Mouse (Mus musculus): ENCODE results near the gene Akt1s1. TPM values are rescaled to one million over a fixed set of nuclear protein-coding genes. Genes with fewer than 3 reads are reported as not detected.

The Akt1s1 gene
- polyA plus RNA-seq (2015; fragmentation: Nextera tagmentation; extraction: Ambion mirVana): 32.0 and 32.1 TPM in 2 replicates

GRCm38 (mm10) chr7:44848561-44849415 lies at the start of gene Akt1s1, which contains the start of gene Tbc1d17:
TSS of gene Akt1s1 (plus strand) at chr7:44848991.
TSS of gene Tbc1d17 (minus strand) at chr7:44849079.
- Histone ChIP-seq H3K9me3 (replicated peaks) (no peaks in the 10 kb centered on the region), H3K9ac (peak within 1 kb of the TSS; percentile 90), H3K36me3 (peaks cover 57% of the 10 kb centered on the region), H3K27me3 (no peaks in the 10 kb centered on the region), H3K4me3 (replicated peaks) (peak within 1 kb of the TSS; percentile 89), H3K4me1 (replicated peaks) (peaks cover 47% of the 10 kb centered on the region), H3K4me2 (peak within 1 kb of the TSS; percentile 97), H3K27ac (peak within 1 kb of the TSS; percentile 92)
- ATAC-seq (ENCODE audit: low read depth) (peak; percentile 81), DNase-seq (peak; percentile 95)
- WGBS (ENCODE audit: insufficient replicate concordance): under 1% methylated on average over 54 of the region's 54 CpGs

- DNase-seq: no peak
- H3K9me3 ChIP-seq (replicated peaks): no peaks in the 10 kb centered on the region
- no peak for ATAC-seq (ENCODE audit: low read depth)
Observed at GRCm38 (mm10) chr7:44808927-44809326, 39.9 kb upstream of the Akt1s1 start.

GRCm38 (mm10) chr7:44809466-44809865 lies 39.3 kb upstream of the Akt1s1 start:
- Histone ChIP-seq H3K4me1 (replicated peaks) (peaks cover 6% of the 10 kb centered on the region; the same call in 1 of the 2 replicates), H3K27ac (no peak overlapping the region), H3K9ac (no peak overlapping the region), H3K4me2 (no peak overlapping the region), H3K27me3 (0 out of 2 replicates have a peak, but pooled peaks cover 4% of the 10 kb centered on the region), H3K4me3 (replicated peaks) (no peak overlapping the region), H3K9me3 (replicated peaks) (no peaks in the 10 kb centered on the region), H3K36me3 (peaks cover 26% of the 10 kb centered on the region)
- DNase-seq (no peak), ATAC-seq (ENCODE audit: low read depth) (no peak)
- 78% methylated on average over 3 of the region's 3 CpGs for WGBS (ENCODE audit: insufficient replicate concordance)

More at GRCm38 (mm10) chr7:44808927-44809326, 39.9 kb upstream of the Akt1s1 start:
- Histone ChIP-seq H3K27ac (no peak overlapping the region), H3K27me3 (0 out of 2 replicates have a peak, but pooled peaks cover 4% of the 10 kb centered on the region), H3K4me3 (replicated peaks) (no peak overlapping the region), H3K9ac (no peak overlapping the region), H3K4me2 (no peak overlapping the region), H3K4me1 (replicated peaks) (peaks cover under 1% of the 10 kb centered on the region; the same call in 1 of the 2 replicates), H3K36me3 (peaks cover 21% of the 10 kb centered on the region)
- 41% methylated on average over 2 of the region's 2 CpGs for WGBS (ENCODE audit: insufficient replicate concordance)

- H3K36me3 ChIP-seq: peaks cover 28% of the 10 kb centered on the region
- 60% methylated on average over 4 of the region's 4 CpGs for WGBS (ENCODE audit: insufficient replicate concordance)
- no peak overlapping the region for H3K4me2 ChIP-seq
- no peak overlapping the region for H3K4me3 ChIP-seq (replicated peaks)
- H3K27me3 ChIP-seq: 0 out of 2 replicates have a peak, but pooled peaks cover 4% of the 10 kb centered on the region
- peaks cover 15% of the 10 kb centered on the region for H3K4me1 ChIP-seq (replicated peaks)
- no peak for ATAC-seq (ENCODE audit: low read depth)
- DNase-seq: no peak
- H3K9me3 ChIP-seq (replicated peaks): no peaks in the 10 kb centered on the region
- no peak overlapping the region for H3K27ac ChIP-seq
- H3K9ac ChIP-seq: no peak overlapping the region
Observed at GRCm38 (mm10) chr7:44810365-44810764, 38.4 kb upstream of the Akt1s1 start.

- H3K4me2 ChIP-seq: no peak overlapping the region
- H3K4me3 ChIP-seq (replicated peaks): no peak overlapping the region
- H3K4me1 ChIP-seq (replicated peaks): peaks cover 16% of the 10 kb centered on the region
- no peaks in the 10 kb centered on the region for H3K9me3 ChIP-seq (replicated peaks)
- H3K27me3 ChIP-seq: 0 out of 2 replicates have a peak, but pooled peaks cover 4% of the 10 kb centered on the region
- DNase-seq (no peak), ATAC-seq (ENCODE audit: low read depth) (no peak)
- peaks cover 28% of the 10 kb centered on the region for H3K36me3 ChIP-seq
- no peak overlapping the region for H3K9ac ChIP-seq
- WGBS (ENCODE audit: insufficient replicate concordance): 71% methylated on average over 7 of the region's 7 CpGs
- no peak overlapping the region for H3K27ac ChIP-seq
Observed at GRCm38 (mm10) chr7:44810819-44811557, 37.8 kb upstream of the Akt1s1 start.

- H3K9ac ChIP-seq: no peak overlapping the region
- H3K27me3 ChIP-seq: no peaks in the 10 kb centered on the region
- no peak overlapping the region for H3K4me2 ChIP-seq
- WGBS (ENCODE audit: insufficient replicate concordance): 80% methylated on average over 20 of the region's 20 CpGs
- DNase-seq (no peak), ATAC-seq (ENCODE audit: low read depth) (no peak)
- no peaks in the 10 kb centered on the region for H3K9me3 ChIP-seq (replicated peaks)
- peaks cover 28% of the 10 kb centered on the region for H3K36me3 ChIP-seq
- H3K27ac ChIP-seq: no peak overlapping the region
- no peak overlapping the region for H3K4me3 ChIP-seq (replicated peaks)
- H3K4me1 ChIP-seq (replicated peaks): peaks cover 25% of the 10 kb centered on the region
Observed at GRCm38 (mm10) chr7:44812651-44813325, 36.0 kb upstream of the Akt1s1 start.

GRCm38 (mm10) chr7:44813985-44814384 lies 34.8 kb upstream of the Akt1s1 start:
- 73% methylated on average over 3 of the region's 3 CpGs for WGBS (ENCODE audit: insufficient replicate concordance)
- Histone ChIP-seq H3K9ac (0 out of 2 replicates have a peak overlapping the region, but pooled peaks have one; percentile 10), H3K27me3 (no peaks in the 10 kb centered on the region), H3K4me2 (peak overlapping the region; percentile 79), H3K9me3 (replicated peaks) (no peaks in the 10 kb centered on the region), H3K4me3 (replicated peaks) (no peak overlapping the region; the same call in 1 of the 2 replicates), H3K4me1 (replicated peaks) (peaks cover 37% of the 10 kb centered on the region), H3K27ac (no peak overlapping the region), H3K36me3 (peaks cover 35% of the 10 kb centered on the region)
- DNase-seq: no peak
- ATAC-seq (ENCODE audit: low read depth): no peak

GRCm38 (mm10) chr7:44814423-44814822 lies 34.4 kb upstream of the Akt1s1 start:
- H3K9me3 ChIP-seq (replicated peaks): no peaks in the 10 kb centered on the region
- ATAC-seq (ENCODE audit: low read depth): no peak
- H3K9ac ChIP-seq: peak overlapping the region; percentile 91; the same call in 1 of the 2 replicates
- no peak for DNase-seq
- H3K27me3 ChIP-seq: no peaks in the 10 kb centered on the region
- peak overlapping the region; percentile 79 for H3K4me2 ChIP-seq
- H3K4me1 ChIP-seq (replicated peaks): peaks cover 41% of the 10 kb centered on the region
- 90% methylated on average over 4 of the region's 4 CpGs for WGBS (ENCODE audit: insufficient replicate concordance)
- peak overlapping the region; percentile 74 for H3K4me3 ChIP-seq (replicated peaks)
- peaks cover 39% of the 10 kb centered on the region for H3K36me3 ChIP-seq
- no peak overlapping the region for H3K27ac ChIP-seq

GRCm38 (mm10) chr7:44814952-44815553 lies 33.7 kb upstream of the Akt1s1 start:
- DNase-seq: no peak
- ATAC-seq (ENCODE audit: low read depth): no peak
- 40% methylated on average over 14 of the region's 14 CpGs for WGBS (ENCODE audit: insufficient replicate concordance)

GRCm38 (mm10) chr7:44815721-44816469 lies 32.9 kb upstream of the Akt1s1 start, which contains the start of the genes Nup62 and Il4i1:
TSS of gene Nup62 (plus strand) at chr7:44816088.
TSS of gene Il4i1 (plus strand) at chr7:44816387.
- peak; percentile 90 for ATAC-seq (ENCODE audit: low read depth)
- H3K36me3 ChIP-seq: peaks cover 46% of the 10 kb centered on the region
- under 1% methylated on average over 62 of the region's 62 CpGs for WGBS (ENCODE audit: insufficient replicate concordance)

More at GRCm38 (mm10) chr7:44814952-44815553, 33.7 kb upstream of the Akt1s1 start:
- Histone ChIP-seq H3K9me3 (replicated peaks) (no peaks in the 10 kb centered on the region), H3K27me3 (no peaks in the 10 kb centered on the region), H3K9ac (peak overlapping the region; percentile 91), H3K27ac (peak overlapping the region; percentile 95), H3K4me1 (replicated peaks) (peaks cover 48% of the 10 kb centered on the region), H3K36me3 (peaks cover 45% of the 10 kb centered on the region), H3K4me2 (peak overlapping the region; percentile 79), H3K4me3 (replicated peaks) (peak overlapping the region; percentile 74)

More at GRCm38 (mm10) chr7:44815721-44816469, 32.9 kb upstream of the Akt1s1 start, which contains the start of the genes Nup62 and Il4i1:
- peak; percentile 98 for DNase-seq
- peak within 1 kb of the TSS; percentile 79 for H3K4me2 ChIP-seq
- H3K27me3 ChIP-seq: no peaks in the 10 kb centered on the region
- no peaks in the 10 kb centered on the region for H3K9me3 ChIP-seq (replicated peaks)
- peak within 1 kb of the TSS; percentile 91 for H3K9ac ChIP-seq
- H3K4me1 ChIP-seq (replicated peaks): peaks cover 56% of the 10 kb centered on the region
- H3K4me3 ChIP-seq (replicated peaks): peak within 1 kb of the TSS; percentile 74
- peak within 1 kb of the TSS; percentile 95 for H3K27ac ChIP-seq
